Mouse (Mus musculus): ENCODE results near the gene Scn5a. TPM values are rescaled to one million over a fixed set of nuclear protein-coding genes. Genes with fewer than 3 reads are reported as not detected.

Scn5a gene
- polyA plus RNA-seq, 1 experiment from 2014 or later = 1.4 TPM

DNA sequence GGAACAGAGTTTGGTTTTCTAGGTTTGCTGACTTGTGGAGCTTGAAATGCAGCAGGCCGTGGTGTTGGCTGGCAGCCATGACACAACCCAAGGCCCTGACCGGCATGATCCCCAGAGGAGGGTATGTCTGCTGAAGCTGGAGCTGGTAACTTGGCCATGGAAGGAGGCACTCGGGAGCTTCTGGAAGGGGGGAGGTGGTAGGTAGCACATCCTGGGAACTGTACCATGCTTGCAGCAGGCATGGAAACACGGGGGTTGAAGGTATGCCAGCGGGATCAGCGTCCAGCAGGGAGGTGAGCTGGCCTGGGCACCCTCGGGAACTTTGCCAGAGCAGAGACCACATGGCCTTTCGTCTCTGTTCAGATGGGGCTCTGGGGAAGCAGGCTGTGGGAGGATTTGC lies 55.5 kb downstream of the Scn5a start:
- H3K9me3 ChIP-seq (ENCODE audit: control insufficient read depth, low read length) = no peaks in the 10 kb centered on the region; the same call in 1 of the 2 replicates
- 84% methylated on average over 8 of the region's 8 CpGs for WGBS
- no peak overlapping the region for H3K4me2 ChIP-seq (ENCODE audit: low read length)
- no peak overlapping the region for H3K27ac ChIP-seq (ENCODE audit: low read length)
- H3K4me3 ChIP-seq (replicated peaks; ENCODE audit: low read length) = no peak overlapping the region
- H3K9ac ChIP-seq (replicated peaks; ENCODE audit: low read depth, low read length) = no peak overlapping the region
- no peak for ATAC-seq
- H3K36me3 ChIP-seq (ENCODE audit: control insufficient read depth, insufficient read depth) = no peaks in the 10 kb centered on the region
- 0 out of 2 replicates have a peak, but pooled peaks cover 2% of the 10 kb centered on the region for H3K4me1 ChIP-seq (replicated peaks; ENCODE audit: control insufficient read depth, insufficient read depth, low read length)
- no peaks in the 10 kb centered on the region for H3K27me3 ChIP-seq (replicated peaks; ENCODE audit: control insufficient read depth, insufficient read depth, low read length)

DNA sequence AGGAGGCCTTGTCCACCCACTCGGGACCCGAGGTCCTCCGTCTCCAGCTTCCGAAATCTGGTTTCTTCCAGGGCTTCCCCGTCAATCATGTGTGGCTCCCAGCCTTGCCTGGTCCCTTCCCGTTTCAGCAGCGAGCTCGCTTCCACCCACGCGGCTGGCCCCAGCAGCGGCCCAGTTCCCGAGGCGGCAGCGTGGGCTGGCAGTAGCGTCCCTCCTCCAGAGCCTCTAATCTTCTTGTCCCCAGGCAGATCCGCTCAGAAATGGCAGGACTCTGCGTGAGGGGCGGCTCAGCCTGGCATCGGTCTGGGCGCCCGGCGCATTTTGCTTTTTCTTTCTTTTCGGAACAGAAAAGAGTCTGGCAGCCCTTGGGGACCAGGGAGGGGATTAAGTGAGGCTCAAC lies 59.7 kb downstream of the Scn5a start:
- WGBS = 44% methylated on average over 23 of the region's 23 CpGs
- Histone ChIP-seq H3K4me2 (ENCODE audit: low read length) (no peak overlapping the region), H3K9ac (replicated peaks; ENCODE audit: low read depth, low read length) (no peak overlapping the region), H3K27ac (ENCODE audit: low read length) (no peak overlapping the region), H3K9me3 (ENCODE audit: control insufficient read depth, low read length) (no peaks in the 10 kb centered on the region), H3K4me3 (replicated peaks; ENCODE audit: low read length) (no peak overlapping the region), H3K36me3 (ENCODE audit: control insufficient read depth, insufficient read depth) (no peaks in the 10 kb centered on the region), H3K4me1 (replicated peaks; ENCODE audit: control insufficient read depth, insufficient read depth, low read length) (peaks cover 15% of the 10 kb centered on the region), H3K27me3 (replicated peaks; ENCODE audit: control insufficient read depth, insufficient read depth, low read length) (no peaks in the 10 kb centered on the region; the same call in 1 of the 2 replicates)
- no peak for ATAC-seq

DNA sequence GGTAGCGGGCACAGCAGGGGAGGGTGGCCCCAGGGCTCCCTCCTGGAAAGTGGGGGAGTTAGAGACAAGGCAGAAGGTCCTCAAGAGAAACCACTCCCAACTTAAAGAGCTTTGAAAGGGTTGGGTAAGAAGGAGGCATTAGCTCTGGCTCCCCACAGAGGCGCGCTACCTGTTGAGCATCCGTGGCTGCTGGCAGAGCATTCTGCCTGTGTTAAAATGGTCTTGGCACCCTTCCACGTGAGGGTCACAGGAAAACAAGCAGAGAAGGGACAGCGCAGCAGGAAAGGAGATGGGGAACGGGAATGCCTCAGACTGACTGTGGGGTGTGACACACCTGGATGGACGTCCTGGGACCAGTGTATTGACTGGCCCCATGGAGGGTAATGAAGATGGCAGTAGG lies 60.6 kb downstream of the Scn5a start:
- no peaks in the 10 kb centered on the region for H3K9me3 ChIP-seq (ENCODE audit: control insufficient read depth, low read length)
- no peak overlapping the region for H3K27ac ChIP-seq (ENCODE audit: low read length)
- no peak for ATAC-seq
- peaks cover 15% of the 10 kb centered on the region for H3K4me1 ChIP-seq (replicated peaks; ENCODE audit: control insufficient read depth, insufficient read depth, low read length)
- H3K36me3 ChIP-seq (ENCODE audit: control insufficient read depth, insufficient read depth) = no peaks in the 10 kb centered on the region
- WGBS = 54% methylated on average over 8 of the region's 8 CpGs
- no peak overlapping the region for H3K9ac ChIP-seq (replicated peaks; ENCODE audit: low read depth, low read length)
- H3K4me3 ChIP-seq (replicated peaks; ENCODE audit: low read length) = no peak overlapping the region
- H3K27me3 ChIP-seq (replicated peaks; ENCODE audit: control insufficient read depth, insufficient read depth, low read length) = no peaks in the 10 kb centered on the region; the same call in 1 of the 2 replicates
- no peak overlapping the region for H3K4me2 ChIP-seq (ENCODE audit: low read length)

DNA sequence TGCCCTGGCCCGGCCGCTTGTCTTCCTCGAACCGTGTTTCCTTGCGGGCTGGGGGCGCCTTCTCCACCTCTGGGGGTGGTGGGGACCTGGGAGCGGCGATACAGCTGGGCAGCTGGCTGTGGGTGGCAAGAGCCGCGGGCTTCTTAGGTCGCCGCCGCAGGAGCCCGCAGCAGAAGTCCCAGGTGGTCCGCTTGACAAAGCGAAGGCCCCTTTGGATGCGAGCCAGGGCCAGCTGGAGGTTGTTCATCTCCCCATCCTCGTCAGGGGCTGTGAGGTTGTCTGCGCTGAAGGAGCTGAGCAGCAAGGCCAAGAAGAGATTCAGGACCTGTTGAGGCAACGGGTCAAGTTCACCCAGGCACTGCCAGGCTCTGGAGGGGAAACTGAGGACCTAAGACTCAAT lies 61.3 kb downstream of the Scn5a start:
- peaks cover 15% of the 10 kb centered on the region for H3K4me1 ChIP-seq (replicated peaks; ENCODE audit: control insufficient read depth, insufficient read depth, low read length)
- no peak overlapping the region for H3K4me3 ChIP-seq (replicated peaks; ENCODE audit: low read length)
- WGBS = 31% methylated on average over 20 of the region's 20 CpGs
- H3K27me3 ChIP-seq (replicated peaks; ENCODE audit: control insufficient read depth, insufficient read depth, low read length) = no peaks in the 10 kb centered on the region; the same call in 1 of the 2 replicates
- H3K9me3 ChIP-seq (ENCODE audit: control insufficient read depth, low read length) = no peaks in the 10 kb centered on the region
- H3K4me2 ChIP-seq (ENCODE audit: low read length) = no peak overlapping the region
- H3K27ac ChIP-seq (ENCODE audit: low read length) = no peak overlapping the region
- no peak overlapping the region for H3K9ac ChIP-seq (replicated peaks; ENCODE audit: low read depth, low read length)
- no peak for ATAC-seq
- no peaks in the 10 kb centered on the region for H3K36me3 ChIP-seq (ENCODE audit: control insufficient read depth, insufficient read depth)

DNA sequence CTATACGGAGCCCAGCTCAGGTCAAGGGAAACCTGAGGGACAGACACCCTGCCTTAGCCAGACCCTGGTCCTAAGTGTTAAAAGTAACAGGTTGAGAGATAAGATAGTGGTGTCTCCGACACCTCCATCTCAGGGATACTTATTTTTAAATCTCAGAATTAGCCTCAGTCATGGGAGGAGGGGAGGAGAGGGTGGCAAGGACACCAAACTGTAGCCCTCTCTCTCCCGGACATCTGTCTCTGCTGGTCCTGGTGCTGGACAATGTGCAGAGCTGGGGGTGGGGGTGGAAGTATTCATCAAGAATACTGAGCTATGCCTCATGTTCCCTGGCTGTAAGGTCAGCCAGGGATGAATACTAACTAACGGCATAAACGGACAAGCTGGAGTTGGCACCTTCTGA lies 62.0 kb downstream of the Scn5a start:
- Histone ChIP-seq H3K4me3 (replicated peaks; ENCODE audit: low read length) (no peak overlapping the region), H3K4me1 (replicated peaks; ENCODE audit: control insufficient read depth, insufficient read depth, low read length) (peaks cover 15% of the 10 kb centered on the region), H3K9ac (replicated peaks; ENCODE audit: low read depth, low read length) (no peak overlapping the region), H3K27me3 (replicated peaks; ENCODE audit: control insufficient read depth, insufficient read depth, low read length) (no peaks in the 10 kb centered on the region; the same call in 1 of the 2 replicates), H3K9me3 (ENCODE audit: control insufficient read depth, low read length) (no peaks in the 10 kb centered on the region), H3K4me2 (ENCODE audit: low read length) (no peak overlapping the region), H3K27ac (ENCODE audit: low read length) (no peak overlapping the region), H3K36me3 (ENCODE audit: control insufficient read depth, insufficient read depth) (no peaks in the 10 kb centered on the region)
- WGBS = 63% methylated on average over 5 of the region's 5 CpGs
- ATAC-seq = no peak

DNA sequence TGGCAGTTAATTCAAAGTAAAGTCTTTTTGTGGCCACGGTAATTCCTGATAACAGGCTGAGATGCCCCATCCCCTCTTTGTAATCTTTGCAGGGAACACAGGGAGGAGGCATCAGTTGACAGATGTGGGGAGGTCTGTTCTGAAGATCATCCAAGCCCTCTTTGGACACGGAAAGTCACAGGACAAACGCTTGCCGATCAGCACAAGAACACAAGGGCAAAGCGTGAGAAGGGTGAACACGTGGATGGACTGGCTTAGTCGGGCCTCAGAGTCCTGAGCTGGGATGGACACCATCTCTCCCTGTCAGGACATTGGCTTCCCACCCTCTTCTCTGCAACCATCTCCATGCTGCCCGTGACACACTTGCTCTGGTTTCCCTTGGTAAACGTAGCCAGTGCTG lies 63.4 kb downstream of the Scn5a start:
- 88% methylated on average over 9 of the region's 9 CpGs for WGBS
- H3K27me3 ChIP-seq (replicated peaks; ENCODE audit: control insufficient read depth, insufficient read depth, low read length) = no peaks in the 10 kb centered on the region; the same call in 1 of the 2 replicates
- peaks cover 19% of the 10 kb centered on the region for H3K4me1 ChIP-seq (replicated peaks; ENCODE audit: control insufficient read depth, insufficient read depth, low read length)
- H3K4me2 ChIP-seq (ENCODE audit: low read length) = no peak overlapping the region
- ATAC-seq = no peak
- H3K4me3 ChIP-seq (replicated peaks; ENCODE audit: low read length) = no peak overlapping the region
- no peaks in the 10 kb centered on the region for H3K9me3 ChIP-seq (ENCODE audit: control insufficient read depth, low read length)
- no peaks in the 10 kb centered on the region for H3K36me3 ChIP-seq (ENCODE audit: control insufficient read depth, insufficient read depth)
- H3K9ac ChIP-seq (replicated peaks; ENCODE audit: low read depth, low read length) = no peak overlapping the region
- no peak overlapping the region for H3K27ac ChIP-seq (ENCODE audit: low read length)

DNA sequence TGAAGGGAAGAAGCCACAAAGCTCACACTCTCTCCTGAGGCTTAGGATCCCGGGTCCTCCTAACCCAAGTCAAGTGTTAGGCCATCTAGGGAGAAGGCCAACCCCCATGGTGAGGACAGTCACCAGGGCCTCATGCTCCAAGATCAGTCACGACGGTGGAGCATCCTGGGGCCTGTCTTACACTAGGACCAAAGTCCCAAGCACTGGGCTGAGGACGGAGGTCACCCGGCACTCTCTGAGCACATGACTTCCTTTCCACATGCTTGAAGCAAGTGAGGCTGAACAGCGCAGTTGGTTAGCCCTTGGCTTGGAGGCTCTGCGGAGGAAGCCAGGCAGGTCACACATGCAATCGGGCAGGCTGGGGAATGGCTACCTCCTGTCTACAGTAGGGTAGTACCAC lies 63.8 kb downstream of the Scn5a start:
- Histone ChIP-seq H3K9me3 (ENCODE audit: control insufficient read depth, low read length) (no peaks in the 10 kb centered on the region), H3K4me1 (replicated peaks; ENCODE audit: control insufficient read depth, insufficient read depth, low read length) (peaks cover 19% of the 10 kb centered on the region), H3K4me2 (ENCODE audit: low read length) (no peak overlapping the region), H3K27me3 (replicated peaks; ENCODE audit: control insufficient read depth, insufficient read depth, low read length) (no peaks in the 10 kb centered on the region; the same call in 1 of the 2 replicates), H3K4me3 (replicated peaks; ENCODE audit: low read length) (no peak overlapping the region), H3K36me3 (ENCODE audit: control insufficient read depth, insufficient read depth) (no peaks in the 10 kb centered on the region), H3K27ac (ENCODE audit: low read length) (no peak overlapping the region), H3K9ac (replicated peaks; ENCODE audit: low read depth, low read length) (no peak overlapping the region)
- WGBS = 94% methylated on average over 8 of the region's 8 CpGs
- ATAC-seq = no peak

DNA sequence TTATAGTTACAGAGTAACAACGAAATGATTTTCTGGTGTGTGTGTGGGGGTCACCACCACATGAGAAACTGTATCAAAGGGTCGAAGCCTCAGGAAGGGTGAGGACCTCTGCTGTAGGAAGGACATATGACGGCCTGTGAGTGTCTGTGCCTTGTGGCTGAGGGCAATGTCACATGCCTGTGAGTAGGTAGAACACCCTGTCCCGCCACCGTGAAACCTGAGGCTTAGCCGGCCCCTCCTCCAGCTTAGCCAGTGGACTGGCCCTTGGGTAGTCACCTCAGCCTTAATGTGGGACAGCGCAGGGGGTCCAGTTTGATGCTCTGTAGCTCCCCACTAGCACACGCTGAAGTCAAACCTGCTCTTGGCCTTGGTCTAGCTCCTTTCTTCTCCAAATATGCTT lies 65.0 kb downstream of the Scn5a start:
- Histone ChIP-seq H3K27ac (ENCODE audit: low read length) (no peak overlapping the region), H3K9ac (replicated peaks; ENCODE audit: low read depth, low read length) (no peak overlapping the region), H3K4me2 (ENCODE audit: low read length) (no peak overlapping the region), H3K27me3 (replicated peaks; ENCODE audit: control insufficient read depth, insufficient read depth, low read length) (no peaks in the 10 kb centered on the region; the same call in 1 of the 2 replicates), H3K4me1 (replicated peaks; ENCODE audit: control insufficient read depth, insufficient read depth, low read length) (peaks cover 17% of the 10 kb centered on the region), H3K9me3 (ENCODE audit: control insufficient read depth, low read length) (no peaks in the 10 kb centered on the region), H3K36me3 (ENCODE audit: control insufficient read depth, insufficient read depth) (no peaks in the 10 kb centered on the region), H3K4me3 (replicated peaks; ENCODE audit: low read length) (no peak overlapping the region)
- no peak for ATAC-seq
- 87% methylated on average over 8 of the region's 8 CpGs for WGBS

DNA sequence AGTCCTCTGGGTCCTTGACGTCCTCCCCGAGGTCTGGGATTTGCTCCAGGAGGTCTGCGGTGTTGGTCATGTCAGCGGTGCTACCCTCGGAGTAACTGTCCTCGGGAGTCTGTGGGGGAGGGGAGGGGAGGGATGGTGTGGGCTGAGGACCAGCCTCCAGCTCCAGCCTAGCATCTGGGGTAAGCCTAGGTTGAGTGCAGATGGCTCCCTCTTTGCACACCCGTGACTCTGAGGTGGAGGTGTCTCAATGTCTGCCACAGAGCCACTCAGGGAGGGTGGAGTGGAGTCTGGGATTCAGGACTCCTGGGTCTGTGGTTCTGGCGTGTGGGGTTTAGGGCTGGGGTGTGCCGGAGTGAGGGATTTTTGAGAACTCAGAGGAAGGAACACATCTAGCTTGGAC lies 65.8 kb downstream of the Scn5a start:
- ATAC-seq = no peak
- Histone ChIP-seq H3K9ac (replicated peaks; ENCODE audit: low read depth, low read length) (no peak overlapping the region), H3K4me3 (replicated peaks; ENCODE audit: low read length) (no peak overlapping the region), H3K4me2 (ENCODE audit: low read length) (no peak overlapping the region), H3K27me3 (replicated peaks; ENCODE audit: control insufficient read depth, insufficient read depth, low read length) (no peaks in the 10 kb centered on the region; the same call in 1 of the 2 replicates), H3K27ac (ENCODE audit: low read length) (no peak overlapping the region), H3K9me3 (ENCODE audit: control insufficient read depth, low read length) (no peaks in the 10 kb centered on the region), H3K36me3 (ENCODE audit: control insufficient read depth, insufficient read depth) (no peaks in the 10 kb centered on the region), H3K4me1 (replicated peaks; ENCODE audit: control insufficient read depth, insufficient read depth, low read length) (peaks cover 16% of the 10 kb centered on the region)
- 90% methylated on average over 9 of the region's 9 CpGs for WGBS

DNA sequence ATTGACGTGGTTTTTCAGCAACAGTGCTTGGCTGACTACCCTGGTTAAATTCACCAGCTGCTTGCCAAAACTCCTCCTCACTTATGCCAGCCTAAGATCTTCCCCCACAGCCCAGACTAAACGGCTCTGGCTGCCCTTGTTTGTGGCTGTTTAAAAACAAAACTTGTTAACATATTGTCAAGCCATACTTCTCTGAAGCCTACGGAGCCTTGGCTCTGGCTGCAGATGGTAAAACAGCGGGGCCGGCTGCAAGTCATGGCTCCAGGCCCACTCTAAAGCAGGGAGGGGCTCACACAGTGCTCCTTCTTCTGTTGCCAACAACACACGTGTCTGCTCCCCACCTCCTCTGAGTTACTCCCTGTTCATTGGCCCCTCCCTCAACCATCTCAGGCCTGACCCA lies 67.9 kb downstream of the Scn5a start:
- no peaks in the 10 kb centered on the region; the same call in 1 of the 2 replicates for H3K27me3 ChIP-seq (replicated peaks; ENCODE audit: control insufficient read depth, insufficient read depth, low read length)
- no peaks in the 10 kb centered on the region; the same call in 1 of the 2 replicates for H3K36me3 ChIP-seq (ENCODE audit: control insufficient read depth, insufficient read depth)
- H3K4me1 ChIP-seq (replicated peaks; ENCODE audit: control insufficient read depth, insufficient read depth, low read length) = peaks cover 4% of the 10 kb centered on the region
- H3K9ac ChIP-seq (replicated peaks; ENCODE audit: low read depth, low read length) = no peak overlapping the region
- H3K4me3 ChIP-seq (replicated peaks; ENCODE audit: low read length) = no peak overlapping the region
- no peak overlapping the region for H3K4me2 ChIP-seq (ENCODE audit: low read length)
- peaks cover 4% of the 10 kb centered on the region for H3K9me3 ChIP-seq (ENCODE audit: control insufficient read depth, low read length)
- ATAC-seq = peak; percentile 95
- 22% methylated on average over 6 of the region's 6 CpGs for WGBS
- H3K27ac ChIP-seq (ENCODE audit: low read length) = no peak overlapping the region
